Mouse (Mus musculus) cerebellum, adult 2 months (tissue): Measurements from ENCODE around the gene Shank1.

Experiments used
- CTCF ChIP-seq: fragments of 200-500 bp; IDR thresholded peaks from 2 replicates; pipeline ENCODE4 v1.5.1; 2011; ENCODE audit warnings: low read depth, mild to moderate bottlenecking, control low read depth, low read length, moderate library complexity, borderline replicate concordance; ENCODE audit not compliant: insufficient read depth
- POLR2A ChIP-seq: fragments of 200-500 bp; IDR thresholded peaks from 2 replicates; pipeline ENCODE4 v1.6.1; 2011; ENCODE audit warnings: low read length, control low read depth, borderline replicate concordance; ENCODE audit not compliant: insufficient read depth

DNA sequence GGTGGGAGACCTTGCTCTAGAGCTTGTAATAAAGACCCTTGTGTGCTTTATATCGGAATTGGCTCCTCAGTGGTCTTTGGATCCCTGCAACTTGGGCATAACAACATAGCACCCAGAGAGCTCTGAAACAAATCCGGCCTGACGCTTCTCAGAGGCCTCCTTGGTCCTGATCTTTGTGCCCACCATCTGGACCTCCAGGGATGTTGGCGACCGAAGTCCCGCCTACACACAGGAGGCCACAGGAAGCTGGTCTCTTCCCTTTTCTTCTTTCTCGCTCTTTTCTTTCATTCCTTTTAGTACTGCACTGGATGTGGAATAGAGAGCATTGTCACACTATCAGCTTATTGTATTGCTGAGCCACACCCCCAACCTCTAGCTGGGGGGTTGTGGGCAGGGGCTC, 36.6 kb upstream of the Shank1 start:
- no peak for TF ChIP-seq CTCF
- no peak for TF ChIP-seq POLR2A
